Mouse (Mus musculus) heart, embryonic 14.5 days (tissue): ENCODE results near the gene Trim7. TPM values are rescaled to one million over a fixed set of nuclear protein-coding genes. Genes with fewer than 3 reads are reported as not detected.
"Not testable (repeated sequence)": the region's sequence is repeated elsewhere in the genome, so short reads cannot be mapped to it uniquely, and the experiment has no call there.

Source experiments
- ATAC-seq: fragments of 200-750 bp; cut with Nextera tagmentation; 2 replicates; pipeline ENCODE4 v1.8.0; 2017; ENCODE audit warnings: low read depth, moderate TSS enrichment; ENCODE audit not compliant: insufficient number of reproducible peaks, insufficient read depth, low FRiP score
- H3K27ac ChIP-seq, 2 experiments: fragments of 200-500 bp in 1 of 2; fragments of 300-500 bp in 1 of 2; sonication (generic) in 1 of 2; replicated peaks in 1 of 2; 2 replicates each; pipeline ENCODE4 v1.5.1; 2012 to 2014; ENCODE audit warnings: low read depth in 2 of 2, low read length in 2 of 2, control low read depth in 1 of 2, mild to moderate bottlenecking in 1 of 2, mixed read lengths in 1 of 2; ENCODE audit not compliant: control insufficient read depth in 1 of 2, insufficient read depth in 1 of 2
- H3K27me3 ChIP-seq: fragments of 300-500 bp; sonication (generic); 2 replicates; pipeline ENCODE4 v1.6.1; 2014; ENCODE audit warnings: mild to moderate bottlenecking, low read length, control low read depth; ENCODE audit not compliant: control insufficient read depth, insufficient read depth
- H3K36me3 ChIP-seq: fragments of 300-500 bp; sonication (generic); 2 replicates; pipeline ENCODE4 v1.6.1; 2014; ENCODE audit warnings: mild to moderate bottlenecking, control low read depth, low read length, mixed read lengths; ENCODE audit not compliant: control insufficient read depth, insufficient read depth
- H3K4me1 ChIP-seq, 2 experiments: fragments of 200-500 bp in 1 of 2; fragments of 300-500 bp in 1 of 2; sonication (generic) in 1 of 2; 2 replicates each; pipeline ENCODE4 v1.6.1; 2012 to 2014; ENCODE audit warnings: low read length in 2 of 2, control low read depth in 1 of 2, mixed read lengths in 1 of 2; ENCODE audit not compliant: control insufficient read depth in 2 of 2, insufficient read depth in 2 of 2
- H3K4me2 ChIP-seq: fragments of 300-500 bp; sonication (generic); 2 replicates; pipeline ENCODE4 v1.6.1; 2014; ENCODE audit warnings: mild to moderate bottlenecking, low read length
- H3K4me3 ChIP-seq, 2 experiments: fragments of 200-500 bp in 1 of 2; fragments of 300-500 bp in 1 of 2; sonication (generic) in 1 of 2; 2 replicates each; pipeline ENCODE4 v1.5.1; 2012 to 2014; ENCODE audit warnings: low read length in 2 of 2, mild to moderate bottlenecking in 2 of 2, control low read depth in 1 of 2, low read depth in 1 of 2, moderate library complexity in 1 of 2; ENCODE audit not compliant: control insufficient read depth in 1 of 2, insufficient read depth in 1 of 2
- H3K9ac ChIP-seq: fragments of 300-500 bp; sonication (generic); 2 replicates; pipeline ENCODE4 v1.6.1; 2014; ENCODE audit warnings: mild to moderate bottlenecking, low read length
- H3K9me3 ChIP-seq: fragments of 300-500 bp; sonication (generic); 2 replicates; pipeline ENCODE4 v1.6.1; 2016; ENCODE audit warnings: low read length, control low read depth; ENCODE audit not compliant: control insufficient read depth
- WGBS: fragments of 180-500 bp; shearing (Covaris S2); extraction: QIAGEN DNeasy Blood & Tissue Kit; methylation state at CpG from one replicate; pipeline ENCODE4 v1.1.7; 2014; 5-methylcytosine and 5-hydroxymethylcytosine counted together
- polyA plus RNA-seq: library from polyadenylated mRNA; unstranded; fragments of >200 nt; fragmentation: Nextera tagmentation; extraction: Ambion mirVana; gene quantifications from 2 replicates; pipeline ENCODE4 v1.2.1, GENCODE M21; 2014

Gene Trim7
- polyA plus RNA-seq, 1 experiment from 2014 or later, result 1.5 TPM

- no peak overlapping the region for H3K4me3 ChIP-seq
- no peak overlapping the region for H3K4me2 ChIP-seq
- no peaks in the 10 kb centered on the region for H3K27me3 ChIP-seq
- no peaks in the 10 kb centered on the region for H3K36me3 ChIP-seq
- no peak overlapping the region for H3K27ac ChIP-seq
- H3K4me1 ChIP-seq, result no peaks in the 10 kb centered on the region
- H3K9ac ChIP-seq, result no peak overlapping the region
- WGBS, result 59% methylated on average over 2 of the region's 2 CpGs
- ATAC-seq, result no peak
- no peaks in the 10 kb centered on the region for H3K9me3 ChIP-seq
Observed at GRCm38 (mm10) chr11:48898812-48899431, 73.0 kb downstream of the Trim7 start.

GRCm38 (mm10) chr11:48900654-48901566 is 75.0 kb downstream of the Trim7 start:
- not testable (repeated sequence) for H3K9me3 ChIP-seq, H3K4me3 ChIP-seq, H3K4me2 ChIP-seq, H3K27ac ChIP-seq, H3K9ac ChIP-seq, H3K36me3 ChIP-seq, H3K27me3 ChIP-seq, ATAC-seq, H3K4me1 ChIP-seq
- WGBS, result 70% methylated on average over 6 of the region's 6 CpGs

- H3K4me3 ChIP-seq, result not testable (repeated sequence)
Observed at GRCm38 (mm10) chr11:48901567-48901930, 75.6 kb downstream of the Trim7 start.

More at GRCm38 (mm10) chr11:48901567-48901930, 75.6 kb downstream of the Trim7 start:
- not testable (repeated sequence) for H3K4me1 ChIP-seq, H3K9ac ChIP-seq, H3K4me2 ChIP-seq, H3K36me3 ChIP-seq, H3K27ac ChIP-seq, ATAC-seq, H3K27me3 ChIP-seq, H3K9me3 ChIP-seq
- WGBS, result 68% methylated on average over 1 of the region's 1 CpGs

Other genes starting within 250 kb of the Trim7 start
- 462 and 512 TPM in 2 replicates for gene Rack1, start 25.8 kb upstream of the Trim7 start, polyA plus RNA-seq
- gene Trim41, start 8.8 kb upstream of the Trim7 start, polyA plus RNA-seq, result 3.2 and 3.8 TPM in 2 replicates
- 5.7 and 7.0 TPM in 2 replicates for gene Gm12184, start 515 bp downstream of the Trim7 start, polyA plus RNA-seq
- gene Irgm1, start 45.5 kb downstream of the Trim7 start, polyA plus RNA-seq, result 10.2 and 11.0 TPM in 2 replicates
- gene Gm5431, start 76.1 kb downstream of the Trim7 start, polyA plus RNA-seq, result 0.30 TPM in 1 of 2 replicates, not detected in the other
- 2.0 and 2.2 TPM in 2 replicates for gene Psme2b, start 120.0 kb downstream of the Trim7 start, polyA plus RNA-seq
- not detected in 2 replicates for gene Olfr56, start 152.7 kb downstream of the Trim7 start, polyA plus RNA-seq
- gene 9930111J21Rik1, start 153.3 kb downstream of the Trim7 start, polyA plus RNA-seq, result 0.57 and 0.59 TPM in 2 replicates
- not detected in 2 replicates for gene Gm12185, start 166.1 kb downstream of the Trim7 start, polyA plus RNA-seq
- gene Tgtp1, start 168.0 kb downstream of the Trim7 start, polyA plus RNA-seq, result 0.18 TPM in 1 of 2 replicates, not detected in the other
- gene 9930111J21Rik2, start 225.1 kb downstream of the Trim7 start, polyA plus RNA-seq, result 0.26 and 1.00 TPM in 2 replicates
- gene Tgtp2, start 238.1 kb downstream of the Trim7 start, polyA plus RNA-seq, result 0.09 TPM in 1 of 2 replicates, not detected in the other